Mouse (Mus musculus) G1E (cell line): Measurements from ENCODE around the gene Dip2b.

Source experiments
- CTCF ChIP-seq: IDR thresholded peaks from 2 replicates; pipeline ENCODE4 v1.5.1; 2012; ENCODE audit warnings: low read depth, low read length, inconsistent platforms, mixed read lengths
- GATA1 ChIP-seq: IDR thresholded peaks from 2 replicates; pipeline ENCODE4 v1.6.1; 2012; ENCODE audit warnings: borderline replicate concordance, low read length, inconsistent platforms, mixed read lengths
- GATA2 ChIP-seq: IDR thresholded peaks from 2 replicates; pipeline ENCODE4 v1.6.1; 2012; ENCODE audit warnings: low read depth, low read length, inconsistent platforms, borderline replicate concordance
- POLR2AphosphoS5 ChIP-seq: IDR thresholded peaks from 2 replicates; pipeline ENCODE4 v1.6.1; 2012; ENCODE audit warnings: low read depth, low read length, inconsistent platforms; ENCODE audit not compliant: insufficient replicate concordance
- TAL1 ChIP-seq: conservative IDR thresholded peaks from 2 replicates; pipeline ENCODE4 v1.6.1; 2012; ENCODE audit warnings: low read depth, low read length, inconsistent platforms, mixed read lengths

GRCm38 (mm10) chr15:100121437-100121836 lies 83.0 kb downstream of the Dip2b start:
- TF ChIP-seq CTCF (no peak), GATA1 (no peak), TAL1 (no peak), GATA2 (no peak), POLR2AphosphoS5 (no peak)
